Mouse (Mus musculus): ENCODE results near the gene Rhot1.

DNA sequence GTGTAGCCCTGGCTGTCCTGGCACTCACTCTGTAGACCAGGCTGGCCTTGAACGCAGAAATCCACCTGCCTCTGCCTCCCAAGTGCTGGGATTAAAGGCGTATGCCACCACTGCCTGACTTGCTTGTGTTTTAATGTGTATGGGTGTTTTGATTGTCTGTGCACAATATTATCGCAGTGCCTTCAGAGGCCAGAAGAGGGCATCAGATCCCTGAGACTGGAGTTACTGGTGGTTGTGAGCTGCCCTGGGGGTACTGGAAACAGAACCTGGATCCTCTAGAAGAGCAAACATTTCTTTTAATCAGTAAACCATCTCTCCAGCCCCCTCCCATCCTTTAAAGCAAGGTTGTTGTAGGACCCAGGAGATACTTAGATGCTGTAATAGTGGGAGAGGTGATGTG, 94.9 kb downstream of the Rhot1 start:
- no peak for TF ChIP-seq POLR2A (IDR thresholded peaks at IDR 0.05; ENCODE audit: borderline replicate concordance, insufficient read depth, low read length)
- TF ChIP-seq CTCF (IDR thresholded peaks at IDR 0.05; ENCODE audit: borderline replicate concordance, insufficient read depth, low read depth, low read length), result no peak; the same call in 1 of the 2 replicates
